In the genomic region with DNA sequence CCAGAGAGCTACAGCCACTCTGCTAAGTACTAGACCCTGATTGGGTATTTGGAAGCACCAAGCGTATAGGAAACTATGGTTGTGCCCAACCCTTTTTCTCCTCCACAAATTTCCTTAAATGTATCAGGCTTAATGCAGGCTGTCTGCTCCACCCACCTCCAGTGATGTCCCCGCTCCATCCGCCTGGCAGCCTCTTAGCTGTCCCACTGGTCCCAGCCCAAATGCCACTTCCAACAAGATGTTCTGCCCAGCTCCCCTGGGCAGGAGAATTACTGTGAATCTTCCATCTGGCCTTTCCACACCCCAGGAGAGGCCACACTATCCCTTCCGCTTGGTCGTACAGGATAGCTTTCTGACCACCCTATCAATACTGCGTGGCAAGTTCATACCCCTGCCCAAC, we compare ENCODE assay signal across 16 mouse cellular contexts. TPM values are rescaled to one million over a fixed set of nuclear protein-coding genes. Genes with fewer than 3 reads are reported as not detected.
DNase-seq lines count a peak whose midpoint lies in the region; ATAC-seq lines count a peak whose summit lies in the region.
"Had no signal": no experiment of that assay in that cellular context is flagged by ENCODE, and none has a peak within 500 bp of the region (broad histone marks: within the 10 kb centered on the region; RNA-seq: fewer than 3 reads in every experiment).

No protein-coding gene starts in this region.

- WGBS in heart, embryonic 12.5 days: 84% methylated on average over 6 of the region's 6 CpGs
- 86% methylated on average over 6 of the region's 6 CpGs for WGBS in lung, embryonic 15.5 days
- WGBS in embryonic facial prominence, embryonic 13.5 days: 64% methylated on average over 6 of the region's 6 CpGs
- WGBS in limb, embryonic 12.5 days: 60% methylated on average over 6 of the region's 6 CpGs

- H3K36me3 ChIP-seq in heart, embryonic 12.5 days: no peaks in the 10 kb centered on the region
- H3K36me3 ChIP-seq in lung, embryonic 15.5 days: 0 out of 2 replicates have a peak, but pooled peaks cover 3% of the 10 kb centered on the region
- H3K36me3 ChIP-seq in embryonic facial prominence, embryonic 13.5 days: no peaks in the 10 kb centered on the region
- no peaks in the 10 kb centered on the region; the same call in 1 of the 2 replicates for H3K36me3 ChIP-seq in limb, embryonic 12.5 days
- H3K36me3 ChIP-seq: neural tube, embryonic 13.5 days had no signal

- H3K4me3 ChIP-seq in heart, embryonic 12.5 days: no peak overlapping the region
- no peak overlapping the region for H3K4me3 ChIP-seq in lung, embryonic 15.5 days
- no peak overlapping the region for H3K4me3 ChIP-seq in embryonic facial prominence, embryonic 13.5 days
- H3K4me3 ChIP-seq in limb, embryonic 12.5 days (replicated peaks): no peak overlapping the region
- H3K4me3 ChIP-seq: neural tube, embryonic 13.5 days had no signal

- no peaks in the 10 kb centered on the region for H3K9me3 ChIP-seq in heart, embryonic 12.5 days (replicated peaks)
- H3K9me3 ChIP-seq in lung, embryonic 15.5 days: no peaks in the 10 kb centered on the region
- H3K9me3 ChIP-seq in embryonic facial prominence, embryonic 13.5 days: no peaks in the 10 kb centered on the region
- H3K9me3 ChIP-seq in limb, embryonic 12.5 days: no peaks in the 10 kb centered on the region
- H3K9me3 ChIP-seq: neural tube, embryonic 13.5 days had no signal

- intact Hi-C loops in heart, postnatal 36 days (cut with DNase I): no loop called here

- H3K27me3 ChIP-seq in heart, embryonic 12.5 days (replicated peaks): no peaks in the 10 kb centered on the region
- H3K27me3 ChIP-seq in lung, embryonic 15.5 days: no peaks in the 10 kb centered on the region
- peaks cover 18% of the 10 kb centered on the region for H3K27me3 ChIP-seq in embryonic facial prominence, embryonic 13.5 days
- peaks cover 9% of the 10 kb centered on the region for H3K27me3 ChIP-seq in limb, embryonic 12.5 days

- peak overlapping the region; percentile 52; the same call in 1 of the 2 replicates for H3K27ac ChIP-seq in heart, embryonic 12.5 days (ENCODE audit: poor library complexity, severe bottlenecking)
- H3K27ac ChIP-seq in lung, embryonic 15.5 days: no peak overlapping the region
- H3K27ac ChIP-seq in embryonic facial prominence, embryonic 13.5 days: no peak overlapping the region
- peak overlapping the region; percentile 13; the same call in 1 of the 2 replicates for H3K27ac ChIP-seq in limb, embryonic 12.5 days
- H3K27ac ChIP-seq: hindbrain, postnatal 0 days had no signal

- H3K4me2 ChIP-seq in heart, embryonic 12.5 days: peak overlapping the region; percentile 52
- peak overlapping the region; percentile 11; the same call in 1 of the 2 replicates for H3K4me2 ChIP-seq in lung, embryonic 15.5 days
- peak overlapping the region; percentile 10; the same call in 1 of the 2 replicates for H3K4me2 ChIP-seq in embryonic facial prominence, embryonic 13.5 days
- H3K4me2 ChIP-seq in limb, embryonic 12.5 days: peak overlapping the region; percentile 28; the same call in 1 of the 2 replicates
- H3K4me2 ChIP-seq: midbrain, embryonic 11.5 days had no signal

- no peak for DNase-seq in heart, postnatal 36 days
- no peak for DNase-seq in lung, postnatal 25 days (ENCODE audit: low spot score)
- DNase-seq: adrenal gland, postnatal 36 days; cerebellum, adult 8-10 months; kidney, adult 8-10 months; liver, postnatal 0 days; lung, postnatal 36 days; right cerebral cortex, postnatal 25 days had no signal

- no peak for ATAC-seq in heart, embryonic 12.5 days (ENCODE audit: insufficient number of reproducible peaks, low FRiP score)
- no peak for ATAC-seq in lung, embryonic 15.5 days (ENCODE audit: borderline replicate concordance, extremely low read depth, low FRiP score, low TSS enrichment)
- no peak for ATAC-seq in embryonic facial prominence, embryonic 13.5 days (ENCODE audit: insufficient number of reproducible peaks, insufficient read depth, low FRiP score, low TSS enrichment, low read depth)
- ATAC-seq in limb, embryonic 12.5 days (ENCODE audit: insufficient number of reproducible peaks, insufficient read depth, low FRiP score, low TSS enrichment, low read depth): no peak
- ATAC-seq in monocyte, adult 5-6 weeks (replicated peaks; ENCODE audit: insufficient number of reproducible peaks, low FRiP score, low TSS enrichment, poor library complexity, severe bottlenecking): no peak
- ATAC-seq: liver, postnatal 0 days had no signal

- 0 out of 2 replicates have a peak overlapping the region, but pooled peaks have one; percentile 39 for H3K9ac ChIP-seq in heart, embryonic 12.5 days
- H3K9ac ChIP-seq in lung, embryonic 15.5 days: no peak overlapping the region
- no peak overlapping the region for H3K9ac ChIP-seq in embryonic facial prominence, embryonic 13.5 days
- no peak overlapping the region for H3K9ac ChIP-seq in limb, embryonic 12.5 days (replicated peaks)
- H3K9ac ChIP-seq: liver, postnatal 0 days; neural tube, embryonic 13.5 days had no signal

- H3K4me1 ChIP-seq in heart, embryonic 12.5 days (replicated peaks): peaks cover 65% of the 10 kb centered on the region
- H3K4me1 ChIP-seq in lung, embryonic 15.5 days: peaks cover 72% of the 10 kb centered on the region
- H3K4me1 ChIP-seq in embryonic facial prominence, embryonic 13.5 days: peaks cover 60% of the 10 kb centered on the region
- H3K4me1 ChIP-seq in limb, embryonic 12.5 days (replicated peaks): peaks cover 80% of the 10 kb centered on the region

RNA-seq across cellular contexts. Expression of a gene that starts 12.5 kb away (rescaled TPM):
- polyA plus RNA-seq in heart, embryonic 12.5 days (2016; fragmentation: Nextera tagmentation; extraction: Ambion mirVana): 14.1 and 14.9 TPM in 2 replicates
- total RNA-seq in heart, postnatal 36 days (2021): 10 to 100 TPM in 1 of 2 experiments, 1 to 10 TPM in 1; 10.0 to 11.4 TPM
- polyA plus RNA-seq in lung, embryonic 15.5 days (2015; fragmentation: Nextera tagmentation; extraction: Ambion mirVana): 25.4 and 27.8 TPM in 2 replicates
- polyA plus RNA-seq in embryonic facial prominence, embryonic 13.5 days (2015; fragmentation: Nextera tagmentation; extraction: Ambion mirVana): 17.6 and 19.8 TPM in 2 replicates
- polyA plus RNA-seq in limb, embryonic 12.5 days (2016; fragmentation: Nextera tagmentation; extraction: Ambion mirVana): 30.7 and 30.8 TPM in 2 replicates
- total RNA-seq in monocyte, adult 5-6 weeks (2017): 0.49 TPM in 1 of 3 replicates, not detected in the others

Comparison
In these comparisons a context has a peak if more than half of its experiments do, and no peak if none do; other contexts are left out.
1. H3K27ac ChIP-seq: peak in heart, embryonic 12.5 days (single experiment) and limb, embryonic 12.5 days (single experiment); none in lung, embryonic 15.5 days (single experiment) and embryonic facial prominence, embryonic 13.5 days (single experiment).
2. Peak in every context shown above with its lines, with median percentiles within 50 percentile points of each other: H3K4me2 ChIP-seq.